Mouse (Mus musculus) hindbrain, postnatal 0 days (tissue): Measurements from ENCODE around the gene Stim2. TPM values are rescaled to one million over a fixed set of nuclear protein-coding genes. Genes with fewer than 3 reads are reported as not detected.

Experiments
- ATAC-seq: fragments of 200-750 bp; cut with Nextera tagmentation; 2 replicates; pipeline ENCODE4 v1.8.0; 2017; ENCODE audit warnings: mild to moderate bottlenecking, moderate TSS enrichment, moderate library complexity
- DNase-seq: peaks from one replicate; pipeline ENCODE4 v3.0.0-alpha.2; 2015; ENCODE audit warnings: low spot score
- H3K27ac ChIP-seq: fragments of 300-500 bp; sonication (generic); 2 replicates; pipeline ENCODE4 v1.5.1; 2014; ENCODE audit warnings: mild to moderate bottlenecking
- H3K27me3 ChIP-seq: fragments of 300-500 bp; sonication (generic); 2 replicates; pipeline ENCODE4 v1.6.1; 2014; ENCODE audit warnings: low read length, mixed read lengths; ENCODE audit not compliant: insufficient read depth
- H3K36me3 ChIP-seq: fragments of 300-500 bp; sonication (generic); 2 replicates; pipeline ENCODE4 v1.6.1; 2014; ENCODE audit warnings: low read length, mixed read lengths; ENCODE audit not compliant: insufficient read depth
- H3K4me1 ChIP-seq: fragments of 300-500 bp; sonication (generic); 2 replicates; pipeline ENCODE4 v1.6.1; 2014; ENCODE audit warnings: antibody characterized with exemption, low read length, mixed read lengths; ENCODE audit not compliant: insufficient read depth
- H3K4me2 ChIP-seq: fragments of 300-500 bp; sonication (generic); 2 replicates; pipeline ENCODE4 v1.6.1; 2014; ENCODE audit warnings: low read depth, mild to moderate bottlenecking, low read length, moderate library complexity, mixed read lengths
- H3K4me3 ChIP-seq: fragments of 300-500 bp; sonication (generic); 2 replicates; pipeline ENCODE4 v1.5.1; 2014; ENCODE audit warnings: low read length
- H3K9ac ChIP-seq: fragments of 300-500 bp; sonication (generic); replicated peaks from 2 replicates; pipeline ENCODE4 v1.6.1; 2014; ENCODE audit warnings: mild to moderate bottlenecking, low read length, moderate library complexity, mixed read lengths
- H3K9me3 ChIP-seq: fragments of 300-500 bp; sonication (generic); 2 replicates; pipeline ENCODE4 v1.6.1; 2016; ENCODE audit warnings: low read length, mixed read lengths
- CTCF ChIP-seq: IDR thresholded peaks from 2 replicates; pipeline ENCODE4 v1.5.1; 2016; ENCODE audit warnings: antibody characterized with exemption, control low read depth, low read depth
- WGBS: fragments of 180-500 bp; shearing (Covaris S2); extraction: QIAGEN DNeasy Blood & Tissue Kit; methylation state at CpG from one replicate; pipeline ENCODE4 v1.1.7; 2014; 5-methylcytosine and 5-hydroxymethylcytosine counted together
- polyA plus RNA-seq: library from polyadenylated mRNA; unstranded; fragments of >200 nt; fragmentation: Nextera tagmentation; extraction: Ambion mirVana; gene quantifications from 2 replicates; pipeline ENCODE4 v1.2.1, GENCODE M21; 2015
- total RNA-seq: library from RNA; depleted of rRNA; stranded (reverse); fragments of >200 nt; gene quantifications from 2 replicates; pipeline ENCODE4 v1.2.3, GENCODE M21; 2014

Stim2 gene
- total and polyA plus RNA-seq, 2 experiments from 2014 or later = 30.6 to 33.3 TPM

DNA sequence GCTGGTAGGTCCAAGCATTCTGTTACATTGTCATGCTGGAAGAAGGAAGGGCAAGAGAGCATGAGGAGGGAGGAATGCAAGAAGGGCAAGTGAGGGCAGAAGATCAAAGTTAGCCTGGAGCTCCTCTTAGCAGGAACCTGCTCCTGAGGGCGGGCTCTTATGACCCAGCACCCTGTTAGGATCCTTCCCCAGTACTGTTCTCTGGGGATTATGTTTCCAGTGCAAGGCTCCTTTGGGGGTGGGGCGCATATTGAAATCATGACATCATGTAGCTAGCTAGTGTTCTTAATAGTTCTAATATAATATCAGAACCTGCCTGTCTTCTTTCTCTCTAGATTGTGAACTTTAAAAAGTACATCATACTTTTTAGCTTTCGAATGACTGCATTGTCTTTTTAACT lies 52.8 kb downstream of the Stim2 start:
- peaks cover 4% of the 10 kb centered on the region; the same call in 1 of the 2 replicates for H3K36me3 ChIP-seq
- H3K9ac ChIP-seq = no peak overlapping the region
- no peaks in the 10 kb centered on the region for H3K4me1 ChIP-seq
- ATAC-seq = no peak
- H3K9me3 ChIP-seq = no peaks in the 10 kb centered on the region
- no peaks in the 10 kb centered on the region for H3K27me3 ChIP-seq
- TF ChIP-seq CTCF = no peak
- no peak for DNase-seq
- WGBS = 87% methylated on average over 3 of the region's 3 CpGs
- H3K27ac ChIP-seq = no peak overlapping the region
- H3K4me2 ChIP-seq = no peak overlapping the region
- H3K4me3 ChIP-seq = no peak overlapping the region

DNA sequence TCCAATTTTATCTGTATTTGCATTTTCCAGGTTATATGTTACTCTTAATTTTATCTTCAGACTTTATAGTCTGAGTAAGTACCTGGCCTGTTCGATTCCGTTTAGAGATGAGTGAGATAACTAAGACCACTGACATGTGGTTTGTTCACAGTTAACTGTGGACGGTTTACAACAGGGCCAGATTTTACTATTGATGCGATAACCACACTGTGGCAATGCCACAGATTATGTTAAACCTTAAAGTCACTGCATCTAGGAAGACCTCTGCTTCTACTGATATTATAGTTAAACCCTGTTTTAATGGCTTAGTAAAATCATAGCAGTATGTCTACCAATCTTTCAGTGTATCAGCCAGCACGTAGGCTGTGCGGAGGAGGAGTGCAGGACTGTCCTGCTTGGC lies 53.9 kb downstream of the Stim2 start:
- Histone ChIP-seq H3K9ac (no peak overlapping the region), H3K36me3 (peaks cover 4% of the 10 kb centered on the region; the same call in 1 of the 2 replicates), H3K9me3 (no peaks in the 10 kb centered on the region), H3K4me2 (no peak overlapping the region), H3K4me1 (no peaks in the 10 kb centered on the region), H3K27me3 (no peaks in the 10 kb centered on the region), H3K27ac (no peak overlapping the region), H3K4me3 (no peak overlapping the region)
- 92% methylated on average over 6 of the region's 6 CpGs for WGBS
- DNase-seq (no peak), ATAC-seq (no peak)
- no peak for TF ChIP-seq CTCF

DNA sequence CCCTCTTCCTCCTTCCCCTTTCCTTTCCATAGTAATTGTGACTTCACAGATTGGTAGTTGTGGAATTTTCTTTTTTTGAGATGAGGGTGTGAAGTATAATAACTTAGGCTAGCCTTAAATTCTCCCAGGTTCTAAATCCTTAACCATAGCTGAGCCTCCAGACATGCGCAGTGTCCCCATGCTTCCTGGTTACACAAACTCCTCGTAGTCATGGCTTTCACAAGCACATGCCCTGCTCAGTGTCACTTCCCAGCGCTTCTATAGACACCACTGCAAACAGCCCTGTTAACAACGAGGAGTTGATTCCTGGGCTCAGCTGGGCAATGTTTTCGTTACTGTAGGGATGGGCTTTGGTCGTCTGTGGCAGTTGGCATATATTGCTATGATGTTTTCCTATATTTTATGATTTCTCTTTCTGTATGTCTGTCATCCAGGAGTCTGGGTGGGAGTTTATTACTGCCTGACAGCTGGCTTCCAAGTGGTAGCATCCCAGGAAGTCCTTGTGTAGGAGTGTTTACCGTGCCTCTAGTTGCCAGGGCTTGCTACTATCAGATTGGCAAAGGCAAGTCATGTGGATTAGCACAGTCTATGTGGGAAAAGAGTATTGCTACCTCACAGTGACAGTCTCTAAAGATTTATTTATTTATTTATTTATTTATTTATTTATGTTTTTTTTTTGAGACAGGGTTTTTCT lies 55.5 kb downstream of the Stim2 start:
- Histone ChIP-seq H3K4me3 (no peak overlapping the region), H3K9ac (no peak overlapping the region), H3K4me2 (no peak overlapping the region), H3K4me1 (no peaks in the 10 kb centered on the region), H3K36me3 (peaks cover 4% of the 10 kb centered on the region; the same call in 1 of the 2 replicates), H3K9me3 (no peaks in the 10 kb centered on the region), H3K27me3 (no peaks in the 10 kb centered on the region), H3K27ac (no peak overlapping the region)
- no peak for DNase-seq
- TF ChIP-seq CTCF = no peak
- 85% methylated on average over 7 of the region's 7 CpGs for WGBS
- no peak for ATAC-seq

DNA sequence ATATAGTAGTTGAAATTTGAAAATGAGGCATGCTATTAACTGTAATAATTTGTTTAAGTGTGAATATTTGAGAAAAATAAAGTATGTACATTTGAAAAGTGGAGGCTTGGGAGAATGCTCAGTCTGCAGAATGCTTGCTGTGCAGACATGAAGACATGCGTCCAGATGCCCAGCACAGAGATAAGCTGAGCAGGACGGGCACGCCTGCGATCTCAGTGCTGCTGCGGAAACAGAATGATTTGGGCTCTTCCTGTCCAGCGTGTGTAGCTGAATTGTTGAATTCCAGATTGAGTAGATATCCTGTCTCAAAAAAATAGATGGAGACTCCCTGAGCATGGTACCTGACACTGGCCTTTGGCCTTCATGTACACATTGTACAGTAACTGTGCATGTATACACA lies 58.0 kb downstream of the Stim2 start:
- H3K27ac ChIP-seq = no peak overlapping the region
- no peak overlapping the region for H3K4me3 ChIP-seq
- no peaks in the 10 kb centered on the region for H3K27me3 ChIP-seq
- no peak for ATAC-seq
- no peak for DNase-seq
- peaks cover 4% of the 10 kb centered on the region; the same call in 1 of the 2 replicates for H3K36me3 ChIP-seq
- no peak overlapping the region for H3K9ac ChIP-seq
- no peaks in the 10 kb centered on the region for H3K4me1 ChIP-seq
- no peak for TF ChIP-seq CTCF
- 94% methylated on average over 6 of the region's 6 CpGs for WGBS
- no peaks in the 10 kb centered on the region for H3K9me3 ChIP-seq
- H3K4me2 ChIP-seq = no peak overlapping the region

DNA sequence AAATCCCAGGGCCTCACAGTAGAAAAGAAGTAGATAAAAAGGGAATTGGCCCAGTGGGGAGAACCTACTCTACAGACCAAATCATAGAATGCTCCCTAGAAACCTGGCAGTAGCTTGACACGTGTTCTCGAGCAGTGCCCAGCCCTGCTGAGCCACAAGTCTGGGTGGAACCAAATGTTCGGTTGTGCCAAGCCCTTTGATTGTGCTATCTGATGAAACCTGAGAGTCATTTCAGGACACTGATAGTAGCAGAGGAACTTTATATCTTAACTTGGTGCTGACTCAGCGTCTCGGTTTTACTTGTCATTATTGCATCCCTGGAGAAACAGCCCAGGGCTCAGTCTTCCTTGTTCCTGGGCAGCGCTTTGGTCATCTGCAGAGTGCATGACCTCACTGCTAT lies 61.7 kb downstream of the Stim2 start:
- H3K27ac ChIP-seq = no peak overlapping the region
- no peak overlapping the region for H3K4me3 ChIP-seq
- no peak for TF ChIP-seq CTCF
- no peaks in the 10 kb centered on the region for H3K9me3 ChIP-seq
- H3K36me3 ChIP-seq = peaks cover 2% of the 10 kb centered on the region; the same call in 1 of the 2 replicates
- WGBS = 79% methylated on average over 6 of the region's 6 CpGs
- H3K4me2 ChIP-seq = no peak overlapping the region
- H3K27me3 ChIP-seq = no peaks in the 10 kb centered on the region
- DNase-seq (no peak), ATAC-seq (no peak)
- H3K9ac ChIP-seq = no peak overlapping the region
- H3K4me1 ChIP-seq = no peaks in the 10 kb centered on the region

DNA sequence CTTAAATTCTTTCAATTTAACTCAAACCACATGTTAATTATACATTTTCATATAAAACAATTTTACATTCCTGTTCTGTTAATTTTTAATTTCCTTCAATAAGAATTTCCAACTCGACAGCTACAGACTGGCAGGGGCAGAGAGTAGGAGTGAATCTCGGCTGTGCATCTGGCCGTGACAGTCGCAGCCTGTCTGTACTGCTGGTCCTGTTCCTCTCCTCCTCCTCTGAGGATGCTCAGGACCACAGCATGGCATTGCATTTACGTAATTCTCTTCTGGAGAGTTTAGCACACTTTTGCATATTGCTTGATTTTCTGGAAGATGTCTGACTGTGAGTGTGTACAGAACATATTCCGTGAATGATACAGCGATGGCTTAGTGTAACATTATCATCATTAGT lies 63.8 kb downstream of the Stim2 start:
- H3K36me3 ChIP-seq = no peaks in the 10 kb centered on the region
- no peak for ATAC-seq
- no peak for TF ChIP-seq CTCF
- H3K9ac ChIP-seq = no peak overlapping the region
- DNase-seq = no peak
- H3K4me1 ChIP-seq = no peaks in the 10 kb centered on the region
- H3K9me3 ChIP-seq = no peaks in the 10 kb centered on the region
- no peak overlapping the region for H3K27ac ChIP-seq
- H3K27me3 ChIP-seq = no peaks in the 10 kb centered on the region
- WGBS = 68% methylated on average over 7 of the region's 7 CpGs
- H3K4me2 ChIP-seq = no peak overlapping the region
- H3K4me3 ChIP-seq = no peak overlapping the region

DNA sequence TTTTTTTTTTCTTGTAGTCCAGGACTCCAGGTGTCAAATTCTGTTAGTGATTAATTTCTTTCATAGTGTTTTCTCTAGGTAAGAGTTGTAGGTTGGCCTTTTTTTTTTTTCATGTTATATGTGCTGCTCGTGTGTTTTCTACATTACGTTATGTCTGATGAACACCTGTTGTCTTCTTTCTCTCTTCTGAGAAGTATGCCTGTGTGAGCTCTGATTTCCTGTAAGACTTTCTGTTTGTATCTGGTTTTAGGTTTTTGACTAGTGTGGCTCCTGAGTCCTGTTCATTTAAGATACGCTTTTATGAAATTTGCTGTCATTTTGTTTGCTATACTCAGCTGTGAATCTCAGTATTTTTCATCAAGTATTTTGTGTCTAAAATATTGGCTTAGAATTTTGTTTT lies 69.3 kb downstream of the Stim2 start:
- no peak for TF ChIP-seq CTCF
- no peak for DNase-seq
- H3K27ac ChIP-seq = no peak overlapping the region
- no peaks in the 10 kb centered on the region for H3K27me3 ChIP-seq
- H3K9ac ChIP-seq = no peak overlapping the region
- no peak overlapping the region for H3K4me3 ChIP-seq
- H3K4me2 ChIP-seq = no peak overlapping the region
- WGBS = 93% methylated on average over 3 of the region's 3 CpGs
- no peaks in the 10 kb centered on the region for H3K4me1 ChIP-seq
- no peak for ATAC-seq
- no peaks in the 10 kb centered on the region for H3K9me3 ChIP-seq
- no peaks in the 10 kb centered on the region for H3K36me3 ChIP-seq
